Mouse (Mus musculus): ENCODE data around the gene Dbndd1. TPM values are rescaled to one million over a fixed set of nuclear protein-coding genes. Genes with fewer than 3 reads are reported as not detected.
"Not testable (repeated sequence)": the region's sequence is repeated elsewhere in the genome, so short reads cannot be mapped to it uniquely, and the experiment has no call there.

Dbndd1 gene
- not detected for total RNA-seq (2021)

GRCm38 (mm10) chr8:123514781-123515539, at the start of gene Dbndd1:
Gene Dbndd1, minus strand, starts transcription at chr8:123515463.
- peak; percentile 25 to 29 for DNase-seq
- intact Hi-C loops (cut with DNase I), result no loop called here

- intact Hi-C loops (cut with DNase I); DNase-seq: not testable (repeated sequence)
Measured at GRCm38 (mm10) chr8:123564221-123564620, 49.0 kb upstream of the Dbndd1 start.

- intact Hi-C loops (cut with DNase I), result not testable (repeated sequence)
- peak; percentile 16 to 26 for DNase-seq
Measured at GRCm38 (mm10) chr8:123537641-123538040, 22.4 kb upstream of the Dbndd1 start.

- no peak for DNase-seq
- intact Hi-C loops (cut with DNase I), result no loop called here
Measured at GRCm38 (mm10) chr8:123536990-123537380, 21.7 kb upstream of the Dbndd1 start.

GRCm38 (mm10) chr8:123536242-123536989, 21.2 kb upstream of the Dbndd1 start:
- intact Hi-C loops (cut with DNase I), result no loop called here
- DNase-seq, result no peak

- intact Hi-C loops (cut with DNase I), result no loop called here
- no peak for DNase-seq
Measured at GRCm38 (mm10) chr8:123527720-123528489, 12.6 kb upstream of the Dbndd1 start.

- DNase-seq; intact Hi-C loops (cut with DNase I): not testable (repeated sequence)
Measured at GRCm38 (mm10) chr8:123520048-123520447, 4.8 kb upstream of the Dbndd1 start.

- DNase-seq, result peak; percentile 84 to 85
Measured at GRCm38 (mm10) chr8:123518667-123519066, 3.4 kb upstream of the Dbndd1 start, which contains the start of gene Gas8. Gene Gas8, plus strand, starts transcription at chr8:123518834.

GRCm38 (mm10) chr8:123518172-123518571, 2.9 kb upstream of the Dbndd1 start:
- no peak for DNase-seq
- intact Hi-C loops (cut with DNase I), result loop anchor here (2.0 kb wide), 1 partner anchor 39 kb away; no protein-coding TSS in a partner anchor

More at GRCm38 (mm10) chr8:123518667-123519066, 3.4 kb upstream of the Dbndd1 start, which contains the start of gene Gas8:
- intact Hi-C loops (cut with DNase I), result loop anchor here (2.0 kb wide), 1 partner anchor 40 kb away; no protein-coding TSS in a partner anchor

GRCm38 (mm10) chr8:123516596-123516995, 1.3 kb upstream of the Dbndd1 start:
- intact Hi-C loops (cut with DNase I), result no loop called here
- no peak for DNase-seq

- no peak for DNase-seq
- intact Hi-C loops (cut with DNase I), result no loop called here
Measured at GRCm38 (mm10) chr8:123515540-123515897, 256 bp upstream of the Dbndd1 start.

- intact Hi-C loops (cut with DNase I), result no loop called here
- no peak for DNase-seq
Measured at GRCm38 (mm10) chr8:123514136-123514535, 1.1 kb downstream of the Dbndd1 start.

- intact Hi-C loops (cut with DNase I), result no loop called here
Measured at GRCm38 (mm10) chr8:123510819-123511218, 4.4 kb downstream of the Dbndd1 start.

GRCm38 (mm10) chr8:123507153-123507552, 8.1 kb downstream of the Dbndd1 start:
- DNase-seq, result no peak
- intact Hi-C loops (cut with DNase I), result no loop called here

More at GRCm38 (mm10) chr8:123510819-123511218, 4.4 kb downstream of the Dbndd1 start:
- no peak for DNase-seq

- no peak for DNase-seq
- intact Hi-C loops (cut with DNase I), result no loop called here
Measured at GRCm38 (mm10) chr8:123505695-123506094, 9.6 kb downstream of the Dbndd1 start.

- intact Hi-C loops (cut with DNase I), result no loop called here
Measured at GRCm38 (mm10) chr8:123505267-123505666, 10.0 kb downstream of the Dbndd1 start.

GRCm38 (mm10) chr8:123504591-123505195, 10.6 kb downstream of the Dbndd1 start:
- DNase-seq, result no peak
- intact Hi-C loops (cut with DNase I), result no loop called here

More at GRCm38 (mm10) chr8:123505267-123505666, 10.0 kb downstream of the Dbndd1 start:
- no peak for DNase-seq

- no peak for DNase-seq
- intact Hi-C loops (cut with DNase I), result no loop called here
Measured at GRCm38 (mm10) chr8:123503801-123504467, 11.3 kb downstream of the Dbndd1 start.

- DNase-seq, result no peak
- intact Hi-C loops (cut with DNase I), result no loop called here
Measured at GRCm38 (mm10) chr8:123502192-123502591, 13.1 kb downstream of the Dbndd1 start.

GRCm38 (mm10) chr8:123499556-123499955, 15.7 kb downstream of the Dbndd1 start:
- intact Hi-C loops (cut with DNase I), result no loop called here
- DNase-seq, result no peak
